Mouse (Mus musculus) bone marrow, adult 2 months (tissue): ENCODE measurements around the gene Gpr174.

Source experiments
- CTCF ChIP-seq: fragments of 200-500 bp; IDR thresholded peaks from 2 replicates; pipeline ENCODE4 v1.5.1; 2011; ENCODE audit warnings: low read length, control low read depth; ENCODE audit not compliant: control insufficient read depth, insufficient read depth
- POLR2A ChIP-seq: fragments of 200-500 bp; IDR thresholded peaks from 2 replicates; pipeline ENCODE4 v1.6.1; 2011; ENCODE audit warnings: low read depth, mild to moderate bottlenecking, control low read depth, low read length, borderline replicate concordance; ENCODE audit not compliant: control insufficient read depth

- TF ChIP-seq CTCF (no peak), POLR2A (no peak)
These were observed 28.5 kb downstream of the Gpr174 start for GRCm38 (mm10) chrX:107284211-107284610.
